Mouse (Mus musculus) left cerebral cortex, postnatal 36 days (tissue): Measurements from ENCODE around the gene B3gat3. TPM values are rescaled to one million over a fixed set of nuclear protein-coding genes. Genes with fewer than 3 reads are reported as not detected.
"Not testable (repeated sequence)": the region's sequence is repeated elsewhere in the genome, so short reads cannot be mapped to it uniquely, and the experiment has no call there.

ENCODE experiments used
- DNase-seq, 2 experiments: peaks; one replicate each; pipeline ENCODE4 v3.0.0; 2021 to 2022; ENCODE audit warnings: low spot score in 2 of 2, mixed read lengths in 1 of 2
- intact Hi-C: fragments of 180-260 bp; cut with DNase I; formaldehyde crosslinking; loops from one replicate; pipeline ENCODE4 v1.15.1; 2025
- total RNA-seq, 2 experiments: library from RNA; stranded (reverse); gene quantifications; 2 replicates each; pipeline ENCODE4 v1.2.3; 2021

The B3gat3 gene
- 100 to 1,000 TPM; 167 to 187 TPM for total RNA-seq

DNA sequence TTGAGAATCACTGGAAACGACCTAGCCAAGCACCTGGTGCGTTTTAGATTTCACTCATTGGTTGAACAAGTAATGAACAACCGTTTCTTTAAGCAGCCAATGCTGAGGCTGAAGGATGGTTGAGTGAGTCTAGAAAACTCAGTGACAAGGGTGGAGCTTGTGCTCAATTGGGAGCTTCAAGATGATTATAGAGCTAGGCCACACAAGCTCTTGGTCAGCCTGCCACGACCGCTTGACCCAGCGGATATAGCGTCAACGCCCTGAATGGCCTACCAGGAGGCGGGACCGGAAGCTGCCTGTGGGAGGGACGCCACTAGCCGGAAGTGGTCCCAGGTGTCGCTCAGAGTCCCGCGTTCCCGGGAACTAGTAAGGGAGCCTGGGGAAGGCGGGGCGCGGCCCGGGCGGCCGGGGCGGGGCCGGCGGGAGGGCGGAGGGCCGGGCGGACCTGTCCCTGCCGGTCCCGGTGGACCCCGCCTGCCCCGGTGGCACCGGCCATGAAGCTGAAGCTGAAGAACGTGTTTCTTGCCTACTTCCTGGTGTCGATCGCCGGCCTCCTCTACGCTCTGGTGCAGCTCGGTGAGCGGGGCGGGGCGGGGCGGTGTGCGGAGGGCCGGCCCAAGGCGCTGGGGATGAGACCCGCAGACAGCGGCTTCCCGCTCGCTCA is at the start of gene B3gat3:
Gene B3gat3 (plus strand): TSS at position 302 of the 664 bp plus-strand sequence.
- DNase-seq = peak; percentile 96 to 97
- intact Hi-C loops = no loop called here

- intact Hi-C loops = not testable (repeated sequence)
These were observed 49.8 kb upstream of the B3gat3 start for GRCm38 (mm10) chr19:8870381-8870780.

DNA sequence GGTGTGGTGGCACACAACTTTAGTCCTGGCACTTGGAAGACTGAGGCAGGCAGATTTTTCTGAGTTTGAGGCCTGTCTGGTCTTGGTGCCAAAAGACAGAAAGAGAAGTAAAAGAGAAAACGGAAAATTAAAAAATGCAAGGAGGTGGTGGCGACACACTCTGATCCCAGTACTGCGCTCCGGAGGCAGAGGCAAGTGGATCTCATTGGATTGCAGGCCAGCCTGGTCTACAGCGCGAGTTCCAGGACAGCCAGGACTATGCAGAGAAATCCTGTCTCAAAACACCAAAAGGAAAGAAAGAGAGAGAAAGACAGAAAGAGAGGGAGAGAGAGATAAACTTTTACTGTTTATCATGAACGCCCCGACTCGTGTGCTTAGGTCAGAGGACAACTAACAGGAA is 49.3 kb upstream of the B3gat3 start:
- intact Hi-C loops = no loop called here
- no peak for DNase-seq

More at GRCm38 (mm10) chr19:8870381-8870780, 49.8 kb upstream of the B3gat3 start:
- not testable (repeated sequence) for DNase-seq

GRCm38 (mm10) chr19:8871267-8872186 is 48.6 kb upstream of the B3gat3 start, which contains the start of gene Ubxn1:
Gene Ubxn1 (plus strand): TSS chr19:8871496.
- intact Hi-C loops = no loop called here
- DNase-seq = peak; percentile 99

GRCm38 (mm10) chr19:8872266-8872840 is 47.8 kb upstream of the B3gat3 start:
- intact Hi-C loops = no loop called here

GRCm38 (mm10) chr19:8875031-8875430 is 45.1 kb upstream of the B3gat3 start:
- DNase-seq = no peak
- intact Hi-C loops = no loop called here

More at GRCm38 (mm10) chr19:8872266-8872840, 47.8 kb upstream of the B3gat3 start:
- no peak for DNase-seq

DNA sequence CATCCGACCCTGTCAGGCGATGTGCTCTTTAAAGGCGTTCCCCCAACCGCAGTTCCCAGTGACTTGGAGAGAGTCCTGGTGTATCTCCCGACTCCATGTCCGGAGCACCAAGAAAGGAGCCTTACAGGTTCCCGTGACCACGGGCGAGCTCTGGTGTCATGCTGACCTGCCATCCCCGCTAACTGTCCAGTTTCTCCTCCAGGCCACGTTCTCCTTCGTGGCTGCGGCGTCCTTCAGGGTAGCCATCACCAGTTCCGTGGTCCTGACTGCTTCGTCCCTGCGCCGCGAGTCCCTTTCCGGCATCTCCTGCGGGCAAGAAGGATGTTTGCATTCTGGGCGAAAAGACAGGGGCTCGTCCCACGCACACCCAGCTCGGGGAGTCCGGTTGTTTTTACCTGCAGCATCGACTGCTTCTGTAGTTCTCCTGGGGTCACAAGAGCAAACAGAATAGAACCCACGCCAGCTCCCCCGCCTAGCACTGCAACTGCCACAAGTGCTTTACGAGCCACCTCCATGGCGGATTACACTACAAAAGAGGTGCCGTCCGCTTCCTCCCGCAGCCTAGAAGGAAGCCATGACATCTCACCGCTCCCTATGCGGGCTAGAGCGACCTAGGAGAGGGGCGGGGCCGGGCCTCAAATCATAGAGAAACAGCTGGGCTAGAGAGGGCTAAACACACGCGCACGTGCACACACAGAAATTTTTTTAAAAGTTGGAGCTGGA is 39.7 kb upstream of the B3gat3 start, which contains the start of gene Uqcc3:
Gene Uqcc3 (minus strand): TSS at position 613 of the 723 bp plus-strand sequence.
- intact Hi-C loops = no loop called here
- peak; percentile 89 to 90 for DNase-seq

DNA sequence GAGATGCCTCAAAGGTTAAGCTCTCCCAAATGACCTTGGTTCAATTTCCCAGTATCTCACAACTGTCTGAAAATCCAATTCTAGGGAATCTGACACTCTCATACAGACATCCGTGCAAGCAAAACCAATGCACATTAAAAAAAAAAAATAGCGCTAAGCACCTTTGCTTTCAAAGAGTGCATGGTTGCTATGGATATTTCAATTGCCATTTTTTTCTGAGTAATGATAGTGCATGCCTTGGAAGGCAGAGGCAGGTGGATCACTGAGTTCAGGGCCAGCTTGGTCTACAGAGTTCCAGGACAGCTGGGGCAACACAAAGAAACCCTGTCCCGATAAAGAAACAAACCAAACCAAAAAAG is 39.2 kb upstream of the B3gat3 start:
- no peak for DNase-seq
- intact Hi-C loops = no loop called here

GRCm38 (mm10) chr19:8883616-8884015 is 36.6 kb upstream of the B3gat3 start, which contains the start of the genes Lbhd1 and Gm49403:
Gene Lbhd1 (plus strand): TSS chr19:8883732.
Gene Gm49403 (plus strand): TSS chr19:8883930.
- intact Hi-C loops = no loop called here
- no peak for DNase-seq

DNA sequence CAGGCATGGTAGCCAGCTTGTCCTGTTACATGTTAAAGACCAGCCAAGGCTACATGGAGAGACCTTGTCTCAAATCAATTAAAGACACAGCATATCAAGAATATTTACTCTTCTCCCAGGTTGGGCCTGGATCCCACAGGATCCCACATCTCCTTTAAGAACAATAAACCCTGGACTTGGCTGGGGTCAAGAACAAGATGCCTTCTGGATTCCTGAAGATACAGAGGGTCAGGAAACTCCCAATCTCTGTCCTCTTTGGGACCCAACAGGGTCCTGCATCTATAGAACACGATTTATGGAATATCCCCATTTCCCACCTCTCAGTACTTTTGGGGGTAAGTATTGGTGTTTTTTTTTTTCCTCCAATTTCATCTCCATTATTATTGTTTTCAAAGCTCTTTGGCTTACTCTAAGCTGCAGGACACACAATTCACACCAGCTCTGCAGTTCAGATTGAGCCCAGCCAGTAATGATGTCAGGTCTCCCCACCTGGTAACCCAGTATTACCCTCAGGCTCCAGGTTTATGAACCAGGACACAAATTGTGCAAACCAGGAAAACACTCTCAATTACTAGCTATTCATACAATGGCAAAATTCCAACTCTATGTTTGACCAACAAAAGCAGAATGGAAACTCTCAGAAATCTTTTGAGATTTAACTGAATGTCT is 33.1 kb upstream of the B3gat3 start:
- intact Hi-C loops = loop anchor here (5.0 kb wide), 1 partner anchor 55 kb away; the partner anchor contains the start of gene Mta2
- DNase-seq = no peak

DNA sequence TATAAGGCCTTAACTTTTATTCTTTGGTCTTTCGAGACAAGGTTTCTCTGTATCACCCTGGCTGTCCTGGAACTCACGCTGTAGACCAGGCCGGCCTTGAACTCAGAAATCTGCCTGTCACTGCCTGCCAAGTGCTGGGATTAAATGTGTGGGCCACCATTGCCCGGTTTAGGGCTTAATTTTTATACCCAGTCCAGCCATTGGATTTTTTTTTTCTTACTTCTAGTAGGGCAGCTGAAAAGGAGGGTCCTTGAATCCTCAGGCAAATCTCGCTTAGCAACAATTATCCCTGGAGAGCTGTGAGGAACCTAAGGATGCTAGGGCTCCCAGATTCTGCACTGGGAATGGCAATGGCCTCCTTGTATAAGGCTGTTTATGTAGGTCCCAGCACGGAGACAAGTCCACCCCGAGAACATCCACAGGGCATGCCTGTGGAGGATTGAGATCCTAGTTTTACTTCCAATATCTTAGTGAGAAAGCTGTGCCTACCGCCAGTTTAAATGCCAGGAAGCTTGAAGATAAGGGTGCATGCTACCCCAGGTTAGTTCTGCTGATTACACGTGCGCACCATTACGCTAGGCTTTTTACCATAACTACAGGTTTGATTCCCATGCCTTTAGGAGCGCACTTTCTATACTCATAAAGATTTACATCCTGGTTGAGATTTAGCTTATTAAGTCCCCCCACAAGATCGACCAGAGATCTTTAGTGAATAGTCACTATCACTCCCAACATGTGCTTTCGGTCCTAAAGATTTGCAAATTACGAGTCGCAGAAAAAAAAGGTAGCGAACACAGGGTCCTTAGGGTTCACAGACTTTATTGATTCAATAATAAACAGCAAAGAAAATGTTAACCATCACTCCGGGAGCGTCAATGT is 32.4 kb upstream of the B3gat3 start:
- DNase-seq = no peak
- intact Hi-C loops = loop anchor here (5.0 kb wide), 1 partner anchor 54 kb away; the partner anchor contains the start of gene Mta2

- DNase-seq = peak; percentile 94
- intact Hi-C loops = loop anchor here (5.0 kb wide), 1 partner anchor 54 kb away; the partner anchor contains the start of gene Mta2
These were observed 31.4 kb upstream of the B3gat3 start, which contains the start of the genes 1810009A15Rik and Gm49416 for GRCm38 (mm10) chr19:8888511-8889385. Gene 1810009A15Rik (plus strand): TSS chr19:8888853. Gene Gm49416 (plus strand): TSS chr19:8888926.

- intact Hi-C loops = no loop called here
- DNase-seq = peak; percentile 86
These were observed 27.1 kb upstream of the B3gat3 start, which contains the start of gene Ints5 for GRCm38 (mm10) chr19:8892829-8893766. Gene Ints5 (plus strand): TSS chr19:8893005.

DNA sequence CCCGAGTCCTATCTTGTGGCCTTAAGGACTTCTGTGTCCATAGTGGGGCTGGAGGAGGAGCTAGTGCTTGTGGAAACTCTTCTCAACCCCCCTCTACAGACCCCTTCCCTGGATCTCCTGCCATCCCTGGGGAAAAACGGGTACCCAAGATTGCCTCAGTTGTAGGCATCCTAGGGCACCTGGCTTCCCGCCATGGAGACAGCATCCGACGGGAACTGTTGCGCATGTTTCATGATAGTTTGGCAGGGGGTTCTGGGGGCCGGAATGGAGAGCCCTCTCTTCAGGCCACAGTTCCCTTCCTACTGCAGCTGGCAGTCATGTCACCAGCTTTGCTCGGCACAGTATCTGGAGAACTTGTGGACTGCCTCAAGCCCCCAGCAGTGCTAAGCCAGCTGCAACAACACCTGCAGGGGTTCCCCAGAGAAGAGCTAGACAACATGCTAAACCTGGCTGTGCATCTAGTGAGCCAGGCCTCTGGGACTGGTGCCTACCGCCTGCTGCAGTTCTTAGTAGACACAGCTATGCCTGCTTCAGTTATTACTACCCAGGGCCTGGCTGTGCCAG is 24.7 kb upstream of the B3gat3 start:
- DNase-seq = no peak
- intact Hi-C loops = loop anchor here (5.0 kb wide), 1 partner anchor 53 kb away; no protein-coding TSS in a partner anchor

DNA sequence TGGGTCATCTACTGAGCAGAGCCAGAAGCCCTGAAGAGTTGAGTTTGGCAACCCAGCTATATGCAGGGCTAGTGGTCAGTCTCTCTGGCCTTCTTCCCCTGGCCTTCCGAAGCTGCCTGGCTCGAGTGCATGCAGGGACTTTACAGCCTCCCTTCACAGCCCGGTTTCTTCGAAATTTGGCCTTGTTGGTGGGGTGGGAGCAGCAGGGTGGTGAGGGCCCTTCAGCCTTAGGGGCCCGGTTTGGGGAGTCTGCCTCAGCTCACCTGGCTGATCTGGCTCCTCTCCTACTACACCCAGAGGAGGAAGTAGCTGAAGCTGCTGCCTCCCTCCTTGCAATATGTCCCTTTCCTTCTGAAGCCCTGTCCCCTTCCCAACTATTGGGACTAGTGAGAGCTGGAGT is 23.9 kb upstream of the B3gat3 start:
- intact Hi-C loops = loop anchor here (5.0 kb wide), 1 partner anchor 54 kb away; no protein-coding TSS in a partner anchor
- DNase-seq = not testable (repeated sequence)
